Mouse (Mus musculus) mammary gland, adult 2 months (tissue): ENCODE measurements around the gene Trarg1. TPM values are rescaled to one million over a fixed set of nuclear protein-coding genes. Genes with fewer than 3 reads are reported as not detected.

ENCODE experiments used
- polyA plus RNA-seq: library from polyadenylated mRNA; depleted of rRNA; stranded (reverse); fragments of >200 nt; gene quantifications from 2 replicates; pipeline ENCODE4 v1.2.3, GENCODE M21; 2012; ENCODE audit warnings: low replicate concordance; rRNA removed

Gene Trarg1
- polyA plus RNA-seq = 38.7 and 44.2 TPM in 2 replicates

GRCm38 (mm10) chr11:76679508-76679907, at the start of gene Trarg1:
TSS of gene Trarg1 (plus strand) at chr11:76679808.

DNA sequence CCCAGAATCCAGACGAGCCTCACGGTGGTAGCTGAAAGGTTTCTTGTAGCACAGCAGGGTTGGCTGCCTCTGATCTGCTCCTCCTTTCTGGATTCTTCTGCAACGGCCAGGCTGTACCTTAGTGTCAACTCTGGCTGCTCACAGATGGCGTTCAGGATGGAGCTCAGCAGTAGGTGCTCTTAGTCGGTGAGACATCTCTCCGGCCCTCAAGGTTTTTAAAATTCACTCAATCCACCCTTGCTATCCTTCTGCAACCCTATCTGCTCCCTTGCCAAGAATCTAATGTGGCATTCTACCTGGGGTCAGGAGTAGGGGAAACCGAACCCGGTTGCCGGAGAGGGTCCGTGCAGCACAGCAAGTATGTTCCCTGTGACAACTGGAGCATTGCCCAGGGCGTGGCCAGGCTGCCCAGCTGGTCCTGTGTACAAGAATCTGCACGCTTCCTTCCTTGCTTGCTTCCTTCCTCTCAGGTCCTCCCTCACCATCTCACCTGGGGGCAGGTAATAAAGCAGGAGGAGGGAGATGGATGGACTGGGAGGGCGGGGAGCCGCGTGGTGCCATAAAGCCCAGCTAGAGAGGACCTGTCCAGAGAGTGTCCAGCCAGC, 7.6 kb upstream of the Trarg1 start, which contains the start of gene Bhlha9:
Gene Bhlha9, plus strand, starts transcription at position 600 of the 605 bp plus-strand sequence.

Other genes with a start within 250 kb of the Trarg1 start
- 27.4 and 31.7 TPM in 2 replicates for gene Abr, start 57.5 kb upstream of the Trarg1 start, polyA plus RNA-seq
- not detected in 2 replicates for gene Bhlha9, start 7.3 kb upstream of the Trarg1 start, polyA plus RNA-seq
- 15.2 and 23.7 TPM in 2 replicates for gene Gosr1, start 83.8 kb downstream of the Trarg1 start, polyA plus RNA-seq
- gene Cpd, start 167.2 kb downstream of the Trarg1 start, polyA plus RNA-seq = 22.9 and 33.1 TPM in 2 replicates
- gene Tmigd1, start 222.4 kb downstream of the Trarg1 start, polyA plus RNA-seq = 0.32 TPM in 2 replicates
- 8.1 and 13.7 TPM in 2 replicates for gene Blmh, start 245.0 kb downstream of the Trarg1 start, polyA plus RNA-seq